Mouse (Mus musculus) spleen, adult 2 months (tissue): ENCODE data around the gene Washc4.

Source experiments
- CTCF ChIP-seq: fragments of 200-500 bp; IDR thresholded peaks from 2 replicates; pipeline ENCODE4 v1.5.1; 2011; ENCODE audit warnings: mild to moderate bottlenecking, inconsistent platforms; ENCODE audit not compliant: insufficient read depth, insufficient read length, insufficient replicate concordance; ENCODE audit errors: extremely low read depth
- POLR2A ChIP-seq: fragments of 200-500 bp; IDR thresholded peaks from 2 replicates; pipeline ENCODE4 v1.6.1; 2011; ENCODE audit warnings: low read depth, low read length, inconsistent platforms

DNA sequence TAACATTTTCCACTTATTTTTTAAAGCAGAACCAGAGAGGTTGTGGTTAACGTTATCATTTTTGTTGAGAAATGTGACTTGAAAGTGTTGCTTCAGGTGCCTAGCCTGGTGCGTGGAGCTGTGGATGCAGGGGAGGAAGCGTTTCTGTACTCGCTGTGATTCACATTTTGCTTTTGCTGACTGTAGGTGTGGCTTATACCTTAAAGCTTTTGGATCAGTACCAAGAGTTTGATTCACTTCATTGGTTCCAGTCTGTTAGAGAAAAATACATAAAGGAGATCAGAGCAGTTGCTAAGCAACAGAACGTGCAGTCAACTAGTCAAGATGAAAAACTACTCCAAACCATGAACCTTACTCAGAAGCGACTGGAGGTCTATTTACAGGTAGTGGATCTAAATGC lies 47.2 kb downstream of the Washc4 start:
- TF ChIP-seq CTCF (no peak), POLR2A (no peak)
